Mouse (Mus musculus): ENCODE measurements around the gene Tmc8. TPM values are rescaled to one million over a fixed set of nuclear protein-coding genes. Genes with fewer than 3 reads are reported as not detected.

Gene Tmc8
- polyA plus RNA-seq (2015; fragmentation: Nextera tagmentation; extraction: Ambion mirVana) = 1.2 and 2.0 TPM in 2 replicates

GRCm38 (mm10) chr11:117781993-117782704 lies at the start of gene Tmc8, which contains the start of gene Tmc6:
TSS of gene Tmc8 (plus strand) at chr11:117782076.
TSS of gene Tmc6 (minus strand) at chr11:117782198.
- H3K27me3 ChIP-seq = peaks cover 10% of the 10 kb centered on the region; the same call in 1 of the 2 replicates
- no peak for ATAC-seq (ENCODE audit: insufficient number of reproducible peaks, low FRiP score, low TSS enrichment, low read depth)
- H3K9ac ChIP-seq = no peak within 1 kb of the TSS; the same call in 1 of the 2 replicates
- H3K9me3 ChIP-seq = no peaks in the 10 kb centered on the region
- H3K4me3 ChIP-seq = peak within 1 kb of the TSS; percentile 46
- peak within 1 kb of the TSS; percentile 93 for H3K4me2 ChIP-seq
- WGBS = 49% methylated on average over 24 of the region's 24 CpGs
- peak within 1 kb of the TSS; percentile 83 for H3K27ac ChIP-seq
- peaks cover 6% of the 10 kb centered on the region for H3K36me3 ChIP-seq
- peaks cover 54% of the 10 kb centered on the region for H3K4me1 ChIP-seq

GRCm38 (mm10) chr11:117736037-117736689 lies 45.7 kb upstream of the Tmc8 start:
- Histone ChIP-seq H3K9me3 (no peaks in the 10 kb centered on the region), H3K36me3 (peaks cover 84% of the 10 kb centered on the region), H3K27me3 (no peaks in the 10 kb centered on the region), H3K27ac (no peak overlapping the region), H3K4me3 (no peak overlapping the region), H3K4me2 (no peak overlapping the region), H3K4me1 (peaks cover 4% of the 10 kb centered on the region; the same call in 1 of the 2 replicates), H3K9ac (no peak overlapping the region)
- WGBS = 62% methylated on average over 5 of the region's 5 CpGs
- ATAC-seq (ENCODE audit: insufficient number of reproducible peaks, low FRiP score, low TSS enrichment, low read depth) = no peak

DNA sequence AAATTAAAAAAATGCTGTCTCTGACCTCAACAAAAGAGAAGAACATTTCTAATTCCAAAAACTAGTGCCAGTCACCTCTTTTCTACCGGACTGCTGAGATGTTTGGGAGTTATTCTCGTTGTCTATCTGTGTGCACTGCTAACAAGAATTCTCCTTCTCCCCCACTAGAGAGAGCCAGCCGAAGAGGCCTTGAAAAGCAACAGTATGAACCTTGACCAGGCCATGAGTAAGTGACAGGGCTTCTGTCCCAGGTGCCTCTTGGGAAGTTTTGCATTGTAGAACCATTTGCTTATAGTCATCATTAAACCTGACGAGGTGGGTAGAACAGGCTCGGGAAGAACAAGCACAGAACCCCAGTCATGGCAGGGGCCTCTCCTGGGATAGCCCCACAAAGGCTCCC lies 43.8 kb upstream of the Tmc8 start:
- no peaks in the 10 kb centered on the region for H3K9me3 ChIP-seq
- no peak for ATAC-seq (ENCODE audit: insufficient number of reproducible peaks, low FRiP score, low TSS enrichment, low read depth)
- no peak overlapping the region for H3K4me3 ChIP-seq
- H3K27me3 ChIP-seq = no peaks in the 10 kb centered on the region
- no peak overlapping the region for H3K9ac ChIP-seq
- H3K27ac ChIP-seq = no peak overlapping the region
- 85% methylated on average over 5 of the region's 5 CpGs for WGBS
- H3K4me2 ChIP-seq = no peak overlapping the region
- H3K4me1 ChIP-seq = no peaks in the 10 kb centered on the region; the same call in 1 of the 2 replicates
- H3K36me3 ChIP-seq = peaks cover 93% of the 10 kb centered on the region

GRCm38 (mm10) chr11:117741128-117741527 lies 40.7 kb upstream of the Tmc8 start:
- Histone ChIP-seq H3K27ac (no peak overlapping the region), H3K4me3 (no peak overlapping the region), H3K9me3 (no peaks in the 10 kb centered on the region), H3K4me2 (no peak overlapping the region), H3K36me3 (peaks cover 98% of the 10 kb centered on the region), H3K9ac (no peak overlapping the region), H3K27me3 (no peaks in the 10 kb centered on the region), H3K4me1 (no peaks in the 10 kb centered on the region; the same call in 1 of the 2 replicates)
- WGBS = 78% methylated on average over 6 of the region's 6 CpGs
- no peak for ATAC-seq (ENCODE audit: insufficient number of reproducible peaks, low FRiP score, low TSS enrichment, low read depth)

GRCm38 (mm10) chr11:117742243-117742642 lies 39.6 kb upstream of the Tmc8 start:
- Histone ChIP-seq H3K27me3 (no peaks in the 10 kb centered on the region), H3K4me1 (no peaks in the 10 kb centered on the region; the same call in 1 of the 2 replicates), H3K36me3 (peaks cover 97% of the 10 kb centered on the region), H3K9me3 (no peaks in the 10 kb centered on the region), H3K4me2 (no peak overlapping the region), H3K27ac (no peak overlapping the region), H3K4me3 (no peak overlapping the region), H3K9ac (no peak overlapping the region)
- 81% methylated on average over 8 of the region's 8 CpGs for WGBS
- no peak for ATAC-seq (ENCODE audit: insufficient number of reproducible peaks, low FRiP score, low TSS enrichment, low read depth)

DNA sequence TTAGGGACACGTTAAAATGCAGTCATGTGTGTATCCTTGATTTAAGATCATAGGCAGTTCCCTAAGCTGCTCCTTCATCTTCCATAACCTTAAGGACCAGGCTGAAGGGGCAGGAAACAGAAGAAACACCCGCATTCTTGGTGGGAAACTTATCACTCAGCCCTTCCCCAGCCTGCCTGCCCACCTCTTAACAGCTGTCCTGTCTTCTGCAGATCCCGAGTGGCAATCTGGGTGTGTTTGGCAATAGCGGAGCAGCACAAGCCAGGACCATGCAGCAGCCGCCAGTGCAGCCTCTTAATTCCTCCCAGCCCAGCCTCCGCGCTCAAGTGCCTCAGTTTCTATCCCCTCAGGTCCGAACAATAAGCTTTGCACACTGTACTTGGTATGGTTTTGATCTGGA lies 39.2 kb upstream of the Tmc8 start:
- peaks cover 97% of the 10 kb centered on the region for H3K36me3 ChIP-seq
- 69% methylated on average over 8 of the region's 8 CpGs for WGBS
- H3K9ac ChIP-seq = no peak overlapping the region

GRCm38 (mm10) chr11:117743454-117744030 lies 38.3 kb upstream of the Tmc8 start:
- no peaks in the 10 kb centered on the region for H3K27me3 ChIP-seq
- WGBS = 47% methylated on average over 4 of the region's 4 CpGs
- ATAC-seq (ENCODE audit: insufficient number of reproducible peaks, low FRiP score, low TSS enrichment, low read depth) = no peak
- H3K9me3 ChIP-seq = no peaks in the 10 kb centered on the region
- H3K9ac ChIP-seq = no peak overlapping the region
- no peak overlapping the region for H3K4me3 ChIP-seq
- no peak overlapping the region for H3K4me2 ChIP-seq
- no peaks in the 10 kb centered on the region; the same call in 1 of the 2 replicates for H3K4me1 ChIP-seq
- peaks cover 97% of the 10 kb centered on the region for H3K36me3 ChIP-seq
- no peak overlapping the region for H3K27ac ChIP-seq

More for the DNA sequence above, 39.2 kb upstream of the Tmc8 start:
- no peak overlapping the region for H3K4me2 ChIP-seq
- no peaks in the 10 kb centered on the region; the same call in 1 of the 2 replicates for H3K4me1 ChIP-seq
- no peak overlapping the region for H3K4me3 ChIP-seq
- H3K27me3 ChIP-seq = no peaks in the 10 kb centered on the region
- ATAC-seq (ENCODE audit: insufficient number of reproducible peaks, low FRiP score, low TSS enrichment, low read depth) = no peak
- H3K9me3 ChIP-seq = no peaks in the 10 kb centered on the region
- no peak overlapping the region for H3K27ac ChIP-seq

- H3K27ac ChIP-seq = no peak overlapping the region
- H3K27me3 ChIP-seq = no peaks in the 10 kb centered on the region
- ATAC-seq (ENCODE audit: insufficient number of reproducible peaks, low FRiP score, low TSS enrichment, low read depth) = no peak
- no peak overlapping the region for H3K4me2 ChIP-seq
- no peak overlapping the region for H3K9ac ChIP-seq
- no peak overlapping the region for H3K4me3 ChIP-seq
- whole genome bisulfite sequencing = 76% methylated on average over 4 of the region's 4 CpGs
- H3K4me1 ChIP-seq = no peaks in the 10 kb centered on the region
- H3K36me3 ChIP-seq = peaks cover 97% of the 10 kb centered on the region
- no peaks in the 10 kb centered on the region for H3K9me3 ChIP-seq
Measured at GRCm38 (mm10) chr11:117748628-117749027, 33.2 kb upstream of the Tmc8 start.

DNA sequence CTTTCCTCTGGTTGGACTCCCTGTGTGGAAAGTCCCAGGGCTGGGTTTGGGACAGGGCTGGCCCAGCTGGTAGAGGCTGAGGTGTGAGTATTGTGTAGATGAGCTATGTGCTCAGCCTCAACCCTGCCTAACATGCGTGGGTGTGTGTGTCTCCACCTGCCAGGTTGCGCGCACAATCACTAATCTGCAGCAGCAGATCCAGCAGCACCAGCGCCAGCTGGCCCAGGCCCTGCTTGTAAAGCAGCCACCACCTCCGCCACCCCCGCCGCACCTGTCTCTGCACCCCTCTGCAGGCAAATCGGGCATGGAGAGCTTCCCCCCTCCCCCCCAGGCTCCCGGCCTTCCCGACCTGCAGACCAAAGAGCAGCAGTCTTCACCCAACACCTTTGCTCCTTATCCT lies 32.5 kb upstream of the Tmc8 start:
- H3K27ac ChIP-seq = no peak overlapping the region
- H3K27me3 ChIP-seq = no peaks in the 10 kb centered on the region
- H3K36me3 ChIP-seq = peaks cover 98% of the 10 kb centered on the region
- H3K4me1 ChIP-seq = no peaks in the 10 kb centered on the region
- 77% methylated on average over 10 of the region's 10 CpGs for WGBS
- no peak overlapping the region for H3K4me2 ChIP-seq
- 0 out of 2 replicates have a peak, but pooled peaks have one; percentile 35 for ATAC-seq (ENCODE audit: insufficient number of reproducible peaks, low FRiP score, low TSS enrichment, low read depth)
- H3K9me3 ChIP-seq = no peaks in the 10 kb centered on the region
- H3K4me3 ChIP-seq = no peak overlapping the region
- H3K9ac ChIP-seq = no peak overlapping the region

GRCm38 (mm10) chr11:117751544-117751943 lies 30.3 kb upstream of the Tmc8 start:
- no peak overlapping the region for H3K4me3 ChIP-seq
- H3K9me3 ChIP-seq = no peaks in the 10 kb centered on the region
- 87% methylated on average over 6 of the region's 6 CpGs for WGBS
- H3K4me2 ChIP-seq = no peak overlapping the region
- no peaks in the 10 kb centered on the region for H3K27me3 ChIP-seq
- no peaks in the 10 kb centered on the region for H3K4me1 ChIP-seq
- no peak overlapping the region for H3K27ac ChIP-seq
- peaks cover 98% of the 10 kb centered on the region for H3K36me3 ChIP-seq
- H3K9ac ChIP-seq = no peak overlapping the region
- no peak for ATAC-seq (ENCODE audit: insufficient number of reproducible peaks, low FRiP score, low TSS enrichment, low read depth)

- H3K9ac ChIP-seq = no peak overlapping the region
- H3K9me3 ChIP-seq = no peaks in the 10 kb centered on the region
- H3K27me3 ChIP-seq = no peaks in the 10 kb centered on the region
- no peak for ATAC-seq (ENCODE audit: insufficient number of reproducible peaks, low FRiP score, low TSS enrichment, low read depth)
- H3K4me1 ChIP-seq = no peaks in the 10 kb centered on the region
- no peak overlapping the region for H3K4me2 ChIP-seq
- H3K27ac ChIP-seq = no peak overlapping the region
- no peak overlapping the region for H3K4me3 ChIP-seq
- H3K36me3 ChIP-seq = peaks cover 99% of the 10 kb centered on the region
- 98% methylated on average over 7 of the region's 7 CpGs for WGBS
Measured at GRCm38 (mm10) chr11:117755891-117756290, 26.0 kb upstream of the Tmc8 start.

GRCm38 (mm10) chr11:117759267-117759666 lies 22.6 kb upstream of the Tmc8 start:
- no peak for ATAC-seq (ENCODE audit: insufficient number of reproducible peaks, low FRiP score, low TSS enrichment, low read depth)
- WGBS = 91% methylated on average over 10 of the region's 10 CpGs
- Histone ChIP-seq H3K9me3 (no peaks in the 10 kb centered on the region), H3K4me3 (no peak overlapping the region), H3K4me2 (no peak overlapping the region), H3K27ac (no peak overlapping the region), H3K9ac (no peak overlapping the region), H3K27me3 (no peaks in the 10 kb centered on the region), H3K36me3 (peaks cover 91% of the 10 kb centered on the region), H3K4me1 (no peaks in the 10 kb centered on the region)
